Mouse (Mus musculus) granulocyte monocyte progenitor cell, adult 5-6 weeks (primary cell): ENCODE results near the gene Pebp1. TPM values are rescaled to one million over a fixed set of nuclear protein-coding genes. Genes with fewer than 3 reads are reported as not detected.
"Not testable (repeated sequence)": the region's sequence is repeated elsewhere in the genome, so short reads cannot be mapped to it uniquely, and the experiment has no call there.

Source experiments
- ATAC-seq: replicated peaks from 2 replicates; pipeline ENCODE4 v1.8.0; 2016; ENCODE audit warnings: mild to moderate bottlenecking, moderate TSS enrichment, inconsistent platforms; ENCODE audit not compliant: poor library complexity, severe bottlenecking
- total RNA-seq, 2 experiments: library from RNA; stranded (forward) in 1 of 2; stranded (reverse) in 1 of 2; fragments of 200-712, 200-1000 nt in 1 of 2; fragments of >200 nt in 1 of 2; fragmentation: Nextera tagmentation in 1 of 2; gene quantifications; 2 replicates each; pipeline ENCODE4 v1.2.3; 2014 to 2017

Pebp1 gene
- total RNA-seq (2014; fragmentation: Nextera tagmentation) (447 and 515 TPM in 2 replicates), total RNA-seq (2017) (170 and 182 TPM in 2 replicates)

- ATAC-seq = peak; percentile 97
Observed at GRCm38 (mm10) chr5:117286831-117287822, at the start of gene Pebp1. Pebp1 (minus strand) TSS chr5:117287625.

GRCm38 (mm10) chr5:117330457-117330856 lies 43.0 kb upstream of the Pebp1 start:
- ATAC-seq = no peak

GRCm38 (mm10) chr5:117326408-117326807 lies 39.0 kb upstream of the Pebp1 start:
- no peak for ATAC-seq

- ATAC-seq = no peak
Observed at GRCm38 (mm10) chr5:117323751-117324150, 36.3 kb upstream of the Pebp1 start.

GRCm38 (mm10) chr5:117318741-117319629 lies 31.6 kb upstream of the Pebp1 start, which contains the start of gene Vsig10:
Vsig10 (plus strand) TSS chr5:117319083.
- ATAC-seq = peak; percentile 82

- no peak for ATAC-seq
Observed at GRCm38 (mm10) chr5:117314587-117315428, 27.4 kb upstream of the Pebp1 start.

GRCm38 (mm10) chr5:117313909-117314308 lies 26.5 kb upstream of the Pebp1 start:
- 0 out of 2 replicates have a peak, but pooled peaks have one; percentile 6 for ATAC-seq

GRCm38 (mm10) chr5:117313420-117313819 lies 26.0 kb upstream of the Pebp1 start:
- ATAC-seq = peak; percentile 58

- ATAC-seq = peak; percentile 96
Observed at GRCm38 (mm10) chr5:117307699-117308098, 20.3 kb upstream of the Pebp1 start.

- ATAC-seq = no peak
Observed at GRCm38 (mm10) chr5:117306826-117307225, 19.4 kb upstream of the Pebp1 start.

GRCm38 (mm10) chr5:117305754-117306153 lies 18.3 kb upstream of the Pebp1 start:
- no peak for ATAC-seq

GRCm38 (mm10) chr5:117304947-117305346 lies 17.5 kb upstream of the Pebp1 start:
- peak; percentile 59 for ATAC-seq

GRCm38 (mm10) chr5:117303691-117304579 lies 16.5 kb upstream of the Pebp1 start:
- ATAC-seq = no peak

- no peak for ATAC-seq
Observed at GRCm38 (mm10) chr5:117302899-117303298, 15.5 kb upstream of the Pebp1 start.

GRCm38 (mm10) chr5:117295011-117295410 lies 7.6 kb upstream of the Pebp1 start:
- no peak for ATAC-seq

GRCm38 (mm10) chr5:117293776-117294175 lies 6.4 kb upstream of the Pebp1 start:
- not testable (repeated sequence) for ATAC-seq

GRCm38 (mm10) chr5:117292547-117292946 lies 5.1 kb upstream of the Pebp1 start:
- no peak for ATAC-seq

GRCm38 (mm10) chr5:117291312-117291711 lies 3.9 kb upstream of the Pebp1 start:
- ATAC-seq = no peak

GRCm38 (mm10) chr5:117290081-117290480 lies 2.7 kb upstream of the Pebp1 start:
- ATAC-seq = no peak
